Mouse (Mus musculus) mature B cell (primary cell): ENCODE measurements around the gene Taf1d.
"Not testable (repeated sequence)": the region's sequence is repeated elsewhere in the genome, so short reads cannot be mapped to it uniquely, and the experiment has no call there.

Experiments
- in situ Hi-C: fragments of 300-500 bp; cut with MboI; formaldehyde crosslinking; loops from 2 replicates; pipeline ENCODE4 v1.14.3; 2019

Taf1d gene

DNA sequence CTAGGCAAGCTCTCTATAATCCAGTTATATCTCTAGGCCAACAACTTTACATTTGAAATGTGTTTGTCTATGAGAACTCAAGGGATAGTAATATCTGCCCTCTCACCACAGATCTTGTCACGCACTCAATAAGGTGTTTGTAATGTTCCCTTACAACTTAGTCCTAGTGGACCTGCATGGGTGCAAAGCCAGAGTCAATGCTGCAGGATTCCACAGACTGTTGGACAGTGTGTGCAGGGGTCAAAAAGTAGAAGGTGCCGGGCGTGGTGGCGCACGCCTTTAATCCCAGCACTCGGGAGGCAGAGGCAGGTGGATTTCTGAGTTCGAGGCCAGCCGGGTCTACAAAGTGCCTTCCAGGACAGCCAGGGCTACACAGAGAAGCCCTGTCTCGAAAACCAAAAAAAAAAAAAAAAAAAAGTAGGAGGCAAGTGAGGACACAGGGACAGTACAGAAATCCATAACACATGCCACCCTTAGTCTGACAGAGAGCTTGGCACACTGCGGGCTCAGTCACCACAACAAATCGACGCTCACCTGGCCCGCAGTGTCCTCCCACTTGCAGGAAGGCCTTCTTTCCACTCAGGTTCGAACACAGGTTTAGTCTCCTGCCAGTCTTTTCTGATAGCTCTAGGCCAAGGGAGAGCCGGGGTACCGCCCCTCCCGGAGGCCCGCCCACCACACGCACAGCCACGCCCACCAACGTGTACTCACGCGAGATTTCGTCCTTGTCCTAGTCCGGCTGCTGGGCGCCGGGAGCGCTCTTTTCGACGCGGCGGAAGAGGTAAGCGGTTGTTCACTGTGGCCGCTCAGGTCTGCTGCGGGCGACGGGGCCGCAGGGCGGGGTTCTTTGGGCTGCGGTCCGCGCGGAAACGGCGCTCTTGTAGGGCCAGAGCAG is at the start of gene Taf1d:
Gene Taf1d (plus strand): TSS at position 712 of the 895 bp plus-strand sequence.
- in situ Hi-C loops, result no loop called here

- in situ Hi-C loops, result no loop called here
Observed at GRCm38 (mm10) chr9:15256214-15256613, 49.8 kb upstream of the Taf1d start.

GRCm38 (mm10) chr9:15261980-15262379 is 44.0 kb upstream of the Taf1d start:
- in situ Hi-C loops, result no loop called here

DNA sequence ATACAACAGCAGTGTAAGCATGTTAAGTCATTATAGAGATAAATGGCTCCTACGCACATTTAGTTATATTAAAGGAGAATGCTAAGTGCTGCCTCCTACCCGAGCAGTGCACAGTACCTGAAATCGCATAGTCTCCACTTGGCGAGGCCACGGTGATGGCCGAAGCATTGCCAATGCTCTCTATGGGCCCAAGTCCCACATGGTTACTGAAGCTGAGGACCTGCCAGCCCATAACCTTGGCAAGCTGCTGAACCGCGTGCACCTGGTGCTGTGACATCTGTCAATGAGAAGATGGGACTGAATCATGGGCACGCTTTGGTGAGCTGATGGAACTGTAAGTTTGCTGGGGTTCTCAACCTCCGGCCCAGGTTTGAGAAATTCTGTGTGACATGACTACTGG is 42.5 kb upstream of the Taf1d start:
- in situ Hi-C loops, result no loop called here

DNA sequence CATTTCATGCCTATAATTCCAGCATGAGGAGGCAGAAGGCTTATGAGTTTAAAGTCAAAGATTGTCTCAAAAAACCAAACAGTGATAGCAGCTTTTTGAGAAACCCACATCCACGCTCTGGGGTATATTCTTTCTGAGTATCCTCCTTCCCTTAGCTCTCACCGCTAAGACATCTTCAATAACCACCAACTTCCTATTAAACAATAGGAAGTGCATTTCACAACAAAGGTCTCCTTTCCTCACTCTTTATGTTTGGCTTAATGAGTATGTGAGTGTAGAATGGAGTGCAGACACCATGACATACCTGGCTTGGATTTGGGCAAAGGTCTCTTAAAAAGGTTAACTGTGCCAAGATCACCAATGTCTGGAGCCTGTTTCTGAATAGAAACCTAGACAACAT is 32.0 kb upstream of the Taf1d start:
- in situ Hi-C loops, result no loop called here

GRCm38 (mm10) chr9:15276855-15277254 is 29.2 kb upstream of the Taf1d start:
- in situ Hi-C loops, result no loop called here

DNA sequence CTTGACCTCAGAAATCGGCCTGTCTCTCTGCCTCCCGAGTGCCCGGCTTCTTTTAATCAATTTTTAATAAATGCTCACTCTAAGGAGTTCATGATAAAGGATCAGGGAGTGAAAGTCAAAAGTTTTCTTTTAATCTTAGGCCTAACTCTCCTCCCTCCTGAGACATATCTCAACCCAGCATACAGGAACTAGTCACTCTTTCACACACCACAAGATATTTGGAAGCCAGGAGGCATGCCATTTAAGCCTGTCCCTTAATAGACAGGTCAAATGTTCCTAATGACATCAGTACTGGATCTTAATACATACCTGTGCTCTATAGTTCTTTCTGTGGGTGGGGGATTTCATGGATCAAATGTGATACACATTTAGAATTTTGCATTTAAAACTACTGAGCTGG is 27.7 kb upstream of the Taf1d start:
- in situ Hi-C loops, result no loop called here

GRCm38 (mm10) chr9:15279139-15279648 is 26.8 kb upstream of the Taf1d start:
- in situ Hi-C loops, result no loop called here

DNA sequence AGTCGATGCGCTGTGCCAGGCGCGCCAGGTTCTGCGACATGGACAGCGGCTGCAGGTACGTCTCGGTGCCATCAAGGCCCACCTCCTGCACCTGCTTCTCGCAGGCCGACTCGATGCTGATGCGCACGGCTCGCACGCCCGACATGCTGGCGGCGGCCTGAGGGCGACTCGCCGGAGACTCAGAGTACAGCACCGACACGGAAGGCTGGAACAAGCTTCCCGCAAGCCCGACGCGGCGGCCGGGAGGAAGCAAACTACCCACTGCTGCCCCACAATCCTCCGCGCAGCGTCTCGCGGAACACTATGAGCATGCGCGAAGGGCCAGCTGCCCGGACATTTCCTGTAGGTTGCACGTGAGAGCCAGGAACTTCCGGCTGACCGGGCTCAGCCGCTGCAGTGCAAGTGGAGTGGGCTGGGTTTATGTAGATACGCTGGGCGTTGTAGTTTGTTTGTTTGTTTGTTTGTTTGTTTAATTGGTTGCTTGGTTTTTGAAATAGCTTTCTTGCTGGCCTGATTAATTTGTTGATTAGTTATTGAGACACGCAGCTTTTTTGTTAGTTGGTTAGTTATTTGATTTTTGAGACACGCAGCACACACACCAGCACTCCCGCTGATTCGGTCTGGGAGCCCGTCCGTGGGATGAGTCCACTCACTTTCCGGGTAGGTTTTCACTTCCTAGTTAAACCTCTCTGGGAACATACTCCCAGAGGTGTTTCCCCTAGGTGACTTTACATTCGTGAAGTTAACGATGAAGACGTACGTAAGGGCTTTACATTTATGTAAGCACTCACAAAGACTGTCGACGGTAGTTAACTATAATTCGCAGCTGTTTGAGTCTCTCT is 26.1 kb upstream of the Taf1d start, which contains the start of gene Med17:
Gene Med17 (minus strand): TSS at position 283 of the 842 bp plus-strand sequence.
- in situ Hi-C loops, result loop anchor here (10.0 kb wide), 1 partner anchor 495 kb away; the partner anchor contains the start of genes Ankrd49 and Mre11a

- in situ Hi-C loops, result loop anchor here (10.0 kb wide), 1 partner anchor 496 kb away; the partner anchor contains the start of genes Ankrd49 and Mre11a
Observed at GRCm38 (mm10) chr9:15280491-15280879, 25.5 kb upstream of the Taf1d start.

- in situ Hi-C loops, result loop anchor here (10.0 kb wide), 1 partner anchor 501 kb away; the partner anchor contains the start of genes Ankrd49 and Mre11a
Observed at GRCm38 (mm10) chr9:15285443-15285842, 20.6 kb upstream of the Taf1d start.

- in situ Hi-C loops, result loop anchor here (10.0 kb wide), 1 partner anchor 503 kb away; the partner anchor contains the start of genes Ankrd49 and Mre11a
Observed at GRCm38 (mm10) chr9:15287846-15288245, 18.2 kb upstream of the Taf1d start.

- in situ Hi-C loops, result loop anchor here (10.0 kb wide), 1 partner anchor 504 kb away; the partner anchor contains the start of genes Ankrd49 and Mre11a
Observed at GRCm38 (mm10) chr9:15288402-15288801, 17.6 kb upstream of the Taf1d start.

DNA sequence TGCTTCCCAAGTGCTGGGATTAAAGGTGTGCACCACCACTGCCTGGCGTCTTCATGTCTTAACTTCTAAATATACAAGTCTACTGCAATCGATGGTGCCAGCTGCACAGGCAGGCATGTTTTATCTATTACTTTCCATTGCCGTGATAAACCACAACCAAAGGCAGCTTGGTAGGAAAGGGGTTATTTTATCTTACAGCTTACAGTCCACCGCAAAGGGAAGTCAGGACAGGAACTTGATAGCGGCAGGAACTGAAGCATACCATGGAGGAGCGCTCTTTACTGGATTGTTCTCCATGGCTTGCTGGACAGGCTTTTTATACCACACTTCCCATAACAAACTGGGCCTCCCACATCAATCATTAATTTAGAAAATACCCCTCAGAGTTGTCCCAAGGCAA is 16.8 kb upstream of the Taf1d start:
- in situ Hi-C loops, result loop anchor here (10.0 kb wide), 1 partner anchor 504 kb away; the partner anchor contains the start of genes Ankrd49 and Mre11a

- in situ Hi-C loops, result no loop called here
Observed at GRCm38 (mm10) chr9:15297112-15297511, 8.9 kb upstream of the Taf1d start.

DNA sequence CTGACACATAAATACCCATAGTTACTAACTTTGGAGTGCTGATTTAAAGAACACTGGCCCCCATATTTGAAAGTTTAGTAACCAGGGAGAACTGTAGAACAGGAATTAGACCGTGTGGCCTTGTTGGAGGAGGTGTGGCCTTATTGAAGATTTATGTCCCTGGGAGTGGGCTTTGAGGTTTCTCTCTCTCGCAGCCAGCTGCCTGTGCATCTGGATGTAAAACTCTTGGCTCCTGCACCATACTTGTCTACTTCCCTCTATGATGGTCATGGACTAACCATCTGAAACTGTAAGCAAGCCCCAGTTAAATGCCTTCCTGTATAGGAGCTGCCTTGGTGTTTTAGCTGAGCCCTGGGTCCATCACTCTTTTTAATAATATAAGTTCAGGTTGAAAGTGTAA is 7.6 kb upstream of the Taf1d start:
- in situ Hi-C loops, result no loop called here

DNA sequence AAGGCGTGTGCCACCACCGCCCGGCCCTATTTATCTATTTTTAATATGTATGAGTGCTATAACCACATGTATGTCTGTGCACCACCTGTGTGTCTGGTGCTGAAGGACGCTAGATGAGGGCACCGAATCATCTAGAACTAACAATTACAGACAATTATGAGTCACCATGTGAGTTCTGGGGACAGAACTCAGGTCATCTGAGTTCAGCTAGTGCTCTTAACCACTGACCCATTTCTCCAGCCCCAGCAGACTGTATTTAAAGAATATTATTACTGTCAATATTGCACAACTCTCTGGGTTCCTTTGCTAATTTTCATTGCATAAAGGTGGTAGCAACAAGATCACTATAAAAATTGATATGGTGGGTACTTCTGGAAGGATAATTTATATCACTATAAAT is 6.0 kb upstream of the Taf1d start:
- in situ Hi-C loops, result no loop called here

- in situ Hi-C loops, result no loop called here
Observed at GRCm38 (mm10) chr9:15301399-15301798, 4.6 kb upstream of the Taf1d start.

DNA sequence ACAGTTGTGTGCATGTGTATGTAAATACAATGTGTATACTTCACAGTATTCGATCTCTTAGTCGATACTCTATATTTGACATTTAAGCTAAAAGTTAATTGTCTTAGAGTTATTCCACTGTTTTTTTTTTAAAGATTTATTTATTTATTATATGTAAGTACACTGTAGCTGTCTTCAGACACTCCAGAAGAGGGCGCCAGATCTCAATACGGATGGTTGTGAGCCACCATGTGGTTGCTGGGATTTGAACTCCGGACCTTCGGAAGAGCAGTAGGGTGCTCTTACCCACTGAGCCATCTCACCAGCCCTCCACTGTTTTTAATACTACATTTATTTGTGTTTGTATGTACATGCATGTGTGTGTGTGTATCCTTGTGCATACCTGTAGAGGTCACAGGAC is 4.0 kb upstream of the Taf1d start:
- in situ Hi-C loops, result not testable (repeated sequence)

DNA sequence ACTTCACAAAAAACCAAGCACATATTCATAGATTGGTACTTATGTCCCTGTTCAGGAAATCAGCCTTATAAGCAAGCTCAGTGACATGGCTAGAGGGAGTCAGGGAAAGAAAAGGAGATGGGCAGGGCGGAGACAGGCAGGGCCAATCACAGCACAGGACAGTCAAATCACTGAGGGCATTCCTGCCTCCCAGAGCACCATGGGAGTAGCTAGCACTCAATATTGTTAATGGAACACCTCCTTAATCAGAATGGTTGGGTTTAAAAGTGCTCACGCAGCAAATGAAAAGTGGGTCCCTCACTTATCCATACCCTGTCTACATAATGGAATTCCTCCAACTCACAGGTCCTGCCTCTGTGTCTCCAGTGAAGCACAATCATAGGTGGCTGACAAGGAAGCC is 3.1 kb upstream of the Taf1d start:
- in situ Hi-C loops, result no loop called here

DNA sequence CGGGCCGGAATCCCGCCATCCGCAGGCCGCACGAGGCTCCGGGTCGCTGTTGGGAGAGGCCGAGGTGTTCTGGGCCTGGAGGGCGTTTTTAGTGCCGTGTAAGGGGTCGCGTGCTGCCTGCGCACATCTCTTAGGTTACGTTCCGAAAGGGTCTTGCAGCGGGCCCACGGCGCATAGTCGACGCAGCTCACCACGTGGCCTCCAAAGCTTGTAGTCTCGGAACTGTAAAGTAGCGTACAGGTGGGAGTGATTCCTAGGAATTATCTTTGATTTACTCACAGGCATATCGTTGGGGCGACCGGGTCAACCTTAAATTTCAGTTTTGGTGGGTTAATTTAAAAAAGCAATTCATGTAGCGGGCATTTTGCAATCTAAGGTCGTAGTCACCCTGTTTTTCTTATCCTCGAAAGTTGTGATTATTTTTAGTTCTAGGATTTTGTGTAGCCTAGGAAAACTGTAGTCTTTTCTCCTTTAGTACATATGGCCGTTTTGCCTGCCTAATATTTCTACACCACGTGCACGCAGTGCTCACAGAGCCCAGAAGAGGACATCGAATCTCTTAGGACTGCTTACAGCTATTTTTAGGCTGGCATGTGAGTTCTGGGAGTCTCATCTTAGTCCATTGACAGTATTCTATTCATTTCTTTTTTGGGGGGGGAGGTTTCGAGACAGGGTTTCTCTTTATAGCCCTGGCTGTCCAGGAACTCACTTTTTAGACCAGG is 545 bp downstream of the Taf1d start, which contains the start of gene 4931406C07Rik:
Gene 4931406C07Rik (minus strand): TSS at position 51 of the 722 bp plus-strand sequence.
- in situ Hi-C loops, result no loop called here
